Mouse (Mus musculus): Measurements from ENCODE around the gene Myh6. TPM values are rescaled to one million over a fixed set of nuclear protein-coding genes. Genes with fewer than 3 reads are reported as not detected.

Myh6 gene
- polyA plus RNA-seq, 1 experiment from 2014 or later = 0.69 TPM

DNA sequence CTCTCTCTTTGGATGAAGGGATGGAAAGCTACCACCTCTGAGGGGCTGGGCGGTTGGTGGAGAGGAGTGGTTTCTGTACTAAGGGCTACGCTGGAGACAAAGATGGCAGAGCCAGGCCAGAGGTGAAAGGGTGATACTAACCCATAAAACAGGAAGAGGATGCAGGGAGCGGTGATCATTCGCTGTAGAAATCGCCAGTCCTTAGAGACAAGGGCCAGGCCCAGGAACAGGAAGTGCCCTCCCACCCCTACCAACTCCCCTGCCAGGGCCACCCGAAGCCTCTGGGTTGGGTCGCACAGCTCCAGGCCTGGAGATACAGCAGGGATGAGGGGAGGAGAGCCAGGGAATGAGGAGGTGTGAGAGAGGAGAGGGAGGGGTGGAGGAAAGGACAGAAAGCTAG lies 58.0 kb downstream of the Myh6 start:
- 51% methylated on average over 7 of the region's 7 CpGs for WGBS (ENCODE audit: insufficient replicate concordance)
- Histone ChIP-seq H3K4me3 (replicated peaks) (no peak overlapping the region), H3K36me3 (replicated peaks) (no peaks in the 10 kb centered on the region), H3K9ac (no peak overlapping the region), H3K27me3 (peaks cover 50% of the 10 kb centered on the region), H3K4me1 (replicated peaks) (peaks cover 3% of the 10 kb centered on the region), H3K27ac (replicated peaks) (no peak overlapping the region), H3K4me2 (no peak overlapping the region), H3K9me3 (replicated peaks) (no peaks in the 10 kb centered on the region)
- ATAC-seq (ENCODE audit: insufficient read depth) = no peak

GRCm38 (mm10) chr14:54903641-54904040 lies 63.1 kb downstream of the Myh6 start:
- H3K27ac ChIP-seq (replicated peaks) = no peak overlapping the region
- H3K36me3 ChIP-seq (replicated peaks) = peaks cover under 1% of the 10 kb centered on the region; the same call in 1 of the 2 replicates
- 75% methylated on average over 4 of the region's 4 CpGs for WGBS (ENCODE audit: insufficient replicate concordance)
- no peaks in the 10 kb centered on the region for H3K9me3 ChIP-seq (replicated peaks)
- H3K9ac ChIP-seq = no peak overlapping the region
- peaks cover 3% of the 10 kb centered on the region for H3K4me1 ChIP-seq (replicated peaks)
- H3K4me3 ChIP-seq (replicated peaks) = no peak overlapping the region
- peaks cover 7% of the 10 kb centered on the region; the same call in 1 of the 2 replicates for H3K27me3 ChIP-seq
- no peak overlapping the region for H3K4me2 ChIP-seq
- no peak for ATAC-seq (ENCODE audit: insufficient read depth)

- Histone ChIP-seq H3K4me2 (no peak overlapping the region), H3K27ac (replicated peaks) (no peak overlapping the region), H3K27me3 (0 out of 2 replicates have a peak, but pooled peaks cover 2% of the 10 kb centered on the region), H3K36me3 (replicated peaks) (peaks cover 33% of the 10 kb centered on the region), H3K9ac (no peak overlapping the region), H3K4me1 (replicated peaks) (peaks cover 17% of the 10 kb centered on the region), H3K9me3 (replicated peaks) (no peaks in the 10 kb centered on the region), H3K4me3 (replicated peaks) (no peak overlapping the region)
- WGBS (ENCODE audit: insufficient replicate concordance) = under 1% methylated on average over 3 of the region's 3 CpGs
- ATAC-seq (ENCODE audit: insufficient read depth) = no peak
These were observed 66.3 kb downstream of the Myh6 start for GRCm38 (mm10) chr14:54900383-54900782.

GRCm38 (mm10) chr14:54897445-54897844 lies 69.3 kb downstream of the Myh6 start:
- Histone ChIP-seq H3K27me3 (no peaks in the 10 kb centered on the region), H3K4me2 (no peak overlapping the region), H3K27ac (replicated peaks) (no peak overlapping the region), H3K9ac (no peak overlapping the region), H3K4me3 (replicated peaks) (no peak overlapping the region), H3K36me3 (replicated peaks) (peaks cover 33% of the 10 kb centered on the region), H3K9me3 (replicated peaks) (no peaks in the 10 kb centered on the region), H3K4me1 (replicated peaks) (peaks cover 33% of the 10 kb centered on the region)
- no peak for ATAC-seq (ENCODE audit: insufficient read depth)
- 74% methylated on average over 2 of the region's 2 CpGs for WGBS (ENCODE audit: insufficient replicate concordance)

GRCm38 (mm10) chr14:54894296-54895151 lies 72.2 kb downstream of the Myh6 start:
- peak; percentile 63 for ATAC-seq (ENCODE audit: insufficient read depth)
- peaks cover 36% of the 10 kb centered on the region for H3K4me1 ChIP-seq (replicated peaks)
- peaks cover 33% of the 10 kb centered on the region for H3K36me3 ChIP-seq (replicated peaks)
- H3K27ac ChIP-seq (replicated peaks) = peak overlapping the region; percentile 85
- H3K27me3 ChIP-seq = no peaks in the 10 kb centered on the region
- H3K4me2 ChIP-seq = peak overlapping the region; percentile 89
- under 1% methylated on average over 53 of the region's 54 CpGs for WGBS (ENCODE audit: insufficient replicate concordance)
- peak overlapping the region; percentile 98 for H3K9ac ChIP-seq
- peak overlapping the region; percentile 90 for H3K4me3 ChIP-seq (replicated peaks)
- no peaks in the 10 kb centered on the region for H3K9me3 ChIP-seq (replicated peaks)

- under 1% methylated on average over 38 of the region's 38 CpGs for WGBS (ENCODE audit: insufficient replicate concordance)
These were observed 73.0 kb downstream of the Myh6 start for GRCm38 (mm10) chr14:54893651-54894181.

DNA sequence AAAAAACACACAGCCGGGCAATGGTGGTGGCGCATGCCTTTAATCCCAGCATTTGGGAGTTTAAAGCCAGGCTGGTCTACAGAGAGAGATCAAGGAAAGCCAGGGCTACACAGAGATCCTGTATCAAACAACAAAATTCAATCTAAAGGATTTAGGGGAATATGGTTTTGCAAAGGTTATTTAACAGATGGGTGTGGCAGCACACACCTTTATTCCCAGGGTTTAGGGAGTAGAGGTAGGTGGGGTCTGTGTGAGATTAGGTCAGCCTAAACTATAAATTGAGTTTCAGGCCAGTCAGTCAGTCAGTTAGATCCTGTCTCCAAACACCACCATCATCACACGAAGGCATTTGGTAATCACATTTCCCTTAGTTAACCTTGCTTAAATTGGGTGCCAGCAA lies 74.5 kb downstream of the Myh6 start, which contains the start of gene Pabpn1:
Gene Pabpn1 (plus strand): TSS at position 301 of the 400 bp plus-strand sequence.
- 80% methylated on average over 3 of the region's 3 CpGs for WGBS (ENCODE audit: insufficient replicate concordance)
- H3K9ac ChIP-seq = peak within 1 kb of the TSS; percentile 44
- peaks cover 33% of the 10 kb centered on the region for H3K4me1 ChIP-seq (replicated peaks)
- peaks cover 19% of the 10 kb centered on the region for H3K36me3 ChIP-seq (replicated peaks)
- no peaks in the 10 kb centered on the region for H3K9me3 ChIP-seq (replicated peaks)
- H3K4me3 ChIP-seq (replicated peaks) = peak within 1 kb of the TSS; percentile 90
- peak within 1 kb of the TSS; percentile 88 for H3K27ac ChIP-seq (replicated peaks)
- ATAC-seq (ENCODE audit: insufficient read depth) = no peak
- no peaks in the 10 kb centered on the region for H3K27me3 ChIP-seq
- H3K4me2 ChIP-seq = peak within 1 kb of the TSS; percentile 75

More at GRCm38 (mm10) chr14:54893651-54894181, 73.0 kb downstream of the Myh6 start:
- H3K9ac ChIP-seq = peak overlapping the region; percentile 98
- no peaks in the 10 kb centered on the region for H3K9me3 ChIP-seq (replicated peaks)
- peaks cover 36% of the 10 kb centered on the region for H3K4me1 ChIP-seq (replicated peaks)
- peaks cover 33% of the 10 kb centered on the region for H3K36me3 ChIP-seq (replicated peaks)
- peak overlapping the region; percentile 88 for H3K27ac ChIP-seq (replicated peaks)
- H3K4me3 ChIP-seq (replicated peaks) = peak overlapping the region; percentile 90
- ATAC-seq (ENCODE audit: insufficient read depth) = peak; percentile 96
- peak overlapping the region; percentile 89 for H3K4me2 ChIP-seq
- H3K27me3 ChIP-seq = no peaks in the 10 kb centered on the region

MicroRNAs encoded within 50 kb of the gene (microRNA counts, 519-probe panel; counts per million panel counts)
- microRNA mmu-miR-208a = not detected
- not detected for microRNA mmu-miR-208b

Small RNA genes lying within 50 kb of the gene (microRNA-seq; reads per million reads assigned to microRNA genes)
- 12.9 reads per million, percentile 30 among the genes with 10 or more reads in this experiment for gene Mir208a
- gene Mir208b = 115 reads per million, percentile 55 among the genes with 10 or more reads in this experiment

Other genes with a start within 250 kb of the Myh6 start
- 3.0 and 3.5 TPM in 2 replicates for gene Slc7a8, start 185.0 kb downstream of the Myh6 start, polyA plus RNA-seq (2015; fragmentation: Nextera tagmentation; extraction: Ambion mirVana)
- gene Rnf212b, start 152.8 kb downstream of the Myh6 start, polyA plus RNA-seq (2015; fragmentation: Nextera tagmentation; extraction: Ambion mirVana) = not detected in 2 replicates
- gene Homez, start 96.0 kb downstream of the Myh6 start, polyA plus RNA-seq (2015; fragmentation: Nextera tagmentation; extraction: Ambion mirVana) = 1.6 and 2.6 TPM in 2 replicates
- gene Ppp1r3e, start 89.4 kb downstream of the Myh6 start, polyA plus RNA-seq (2015; fragmentation: Nextera tagmentation; extraction: Ambion mirVana) = 0.33 and 0.63 TPM in 2 replicates
- gene Bcl2l2, start 83.5 kb downstream of the Myh6 start, polyA plus RNA-seq (2015; fragmentation: Nextera tagmentation; extraction: Ambion mirVana) = 0.46 and 0.82 TPM in 2 replicates
- not detected in 2 replicates for gene Gm20521, start 83.5 kb downstream of the Myh6 start, polyA plus RNA-seq (2015; fragmentation: Nextera tagmentation; extraction: Ambion mirVana)
- gene Pabpn1, start 74.4 kb downstream of the Myh6 start, polyA plus RNA-seq (2015; fragmentation: Nextera tagmentation; extraction: Ambion mirVana) = 38.6 and 46.2 TPM in 2 replicates
- 2.2 TPM in 2 replicates for gene Slc22a17, start 53.8 kb downstream of the Myh6 start, polyA plus RNA-seq (2015; fragmentation: Nextera tagmentation; extraction: Ambion mirVana)
- gene Efs, start 40.8 kb downstream of the Myh6 start, polyA plus RNA-seq (2015; fragmentation: Nextera tagmentation; extraction: Ambion mirVana) = 0.62 and 0.63 TPM in 2 replicates
- gene Il25, start 34.2 kb downstream of the Myh6 start, polyA plus RNA-seq (2015; fragmentation: Nextera tagmentation; extraction: Ambion mirVana) = not detected in 2 replicates
- 0.18 TPM in 1 of 2 replicates, not detected in the other for gene Cmtm5, start 30.7 kb downstream of the Myh6 start, polyA plus RNA-seq (2015; fragmentation: Nextera tagmentation; extraction: Ambion mirVana)
- not detected in 2 replicates for gene Gm17428, start 10.0 kb upstream of the Myh6 start, polyA plus RNA-seq (2015; fragmentation: Nextera tagmentation; extraction: Ambion mirVana)
- gene Myh7, start 27.7 kb upstream of the Myh6 start, polyA plus RNA-seq (2015; fragmentation: Nextera tagmentation; extraction: Ambion mirVana) = 3.6 and 3.8 TPM in 2 replicates
- 34.0 and 34.6 TPM in 2 replicates for gene Ngdn, start 48.5 kb upstream of the Myh6 start, polyA plus RNA-seq (2015; fragmentation: Nextera tagmentation; extraction: Ambion mirVana)
- 1.2 and 1.6 TPM in 2 replicates for gene Zfhx2, start 125.4 kb upstream of the Myh6 start, polyA plus RNA-seq (2015; fragmentation: Nextera tagmentation; extraction: Ambion mirVana)
- gene Thtpa, start 127.9 kb upstream of the Myh6 start, polyA plus RNA-seq (2015; fragmentation: Nextera tagmentation; extraction: Ambion mirVana) = 4.4 and 6.2 TPM in 2 replicates
- gene Ap1g2, start 139.7 kb upstream of the Myh6 start, polyA plus RNA-seq (2015; fragmentation: Nextera tagmentation; extraction: Ambion mirVana) = 16.3 and 17.4 TPM in 2 replicates
- gene Jph4, start 150.0 kb upstream of the Myh6 start, polyA plus RNA-seq (2015; fragmentation: Nextera tagmentation; extraction: Ambion mirVana) = 0.02 TPM in 1 of 2 replicates, not detected in the other